Mouse (Mus musculus) lung, embryonic 16.5 days (tissue): Measurements from ENCODE around the gene Auts2. TPM values are rescaled to one million over a fixed set of nuclear protein-coding genes. Genes with fewer than 3 reads are reported as not detected.

Source experiments
- ATAC-seq: fragments of 200-750 bp; cut with Nextera tagmentation; 2 replicates; pipeline ENCODE4 v1.8.0; 2017; ENCODE audit warnings: low read depth, mild to moderate bottlenecking, moderate library complexity
- H3K27ac ChIP-seq: fragments of 300-500 bp; sonication (generic); 2 replicates; pipeline ENCODE4 v1.5.1; 2014; ENCODE audit warnings: mild to moderate bottlenecking, control low read depth, low read length
- H3K27me3 ChIP-seq: fragments of 300-500 bp; sonication (generic); 2 replicates; pipeline ENCODE4 v1.6.1; 2014; ENCODE audit warnings: low read depth, low read length, mixed read lengths; ENCODE audit not compliant: control insufficient read depth, insufficient read depth
- H3K36me3 ChIP-seq: fragments of 300-500 bp; sonication (generic); 2 replicates; pipeline ENCODE4 v1.6.1; 2014; ENCODE audit warnings: low read length; ENCODE audit not compliant: control insufficient read depth, insufficient read depth
- H3K4me1 ChIP-seq: fragments of 300-500 bp; sonication (generic); replicated peaks from 2 replicates; pipeline ENCODE4 v1.6.1; 2014; ENCODE audit warnings: low read length, mixed read lengths; ENCODE audit not compliant: control insufficient read depth, insufficient read depth
- H3K4me2 ChIP-seq: fragments of 300-500 bp; sonication (generic); 2 replicates; pipeline ENCODE4 v1.6.1; 2014; ENCODE audit warnings: low read depth, low read length, control low read depth
- H3K4me3 ChIP-seq: fragments of 300-500 bp; sonication (generic); 2 replicates; pipeline ENCODE4 v1.5.1; 2014; ENCODE audit warnings: mild to moderate bottlenecking, low read length, control low read depth
- H3K9ac ChIP-seq: fragments of 300-500 bp; sonication (generic); 2 replicates; pipeline ENCODE4 v1.6.1; 2014; ENCODE audit warnings: low read length, control low read depth
- H3K9me3 ChIP-seq: fragments of 300-500 bp; sonication (generic); 2 replicates; pipeline ENCODE4 v1.6.1; 2016; ENCODE audit warnings: low read length; ENCODE audit not compliant: control insufficient read depth
- WGBS: fragments of 180-500 bp; shearing (Covaris S2); extraction: QIAGEN DNeasy Blood & Tissue Kit; methylation state at CpG from one replicate; pipeline ENCODE4 v1.1.7; 2014; 5-methylcytosine and 5-hydroxymethylcytosine counted together
- polyA plus RNA-seq: library from polyadenylated mRNA; unstranded; fragments of >200 nt; fragmentation: Nextera tagmentation; extraction: Ambion mirVana; gene quantifications from 2 replicates; pipeline ENCODE4 v1.2.1, GENCODE M21; 2015

Auts2 gene
- polyA plus RNA-seq, 1 experiment from 2014 or later: 12.3 TPM

- peaks cover 2% of the 10 kb centered on the region; the same call in 1 of the 2 replicates for H3K4me1 ChIP-seq
- no peak overlapping the region for H3K4me2 ChIP-seq
- 44% methylated on average over 5 of the region's 5 CpGs for WGBS
- peak; percentile 49; the same call in 1 of the 2 replicates for ATAC-seq
- H3K27me3 ChIP-seq: no peaks in the 10 kb centered on the region
- H3K36me3 ChIP-seq: no peaks in the 10 kb centered on the region
- H3K4me3 ChIP-seq: no peak overlapping the region
- H3K9me3 ChIP-seq: no peaks in the 10 kb centered on the region
- H3K9ac ChIP-seq: no peak overlapping the region
- no peak overlapping the region for H3K27ac ChIP-seq
These were observed 237.7 kb downstream of the Auts2 start for GRCm38 (mm10) chr5:132305354-132305934.

- Histone ChIP-seq H3K27ac (no peak overlapping the region), H3K27me3 (no peaks in the 10 kb centered on the region), H3K4me1 (peaks cover 2% of the 10 kb centered on the region; the same call in 1 of the 2 replicates), H3K9me3 (no peaks in the 10 kb centered on the region), H3K9ac (no peak overlapping the region), H3K36me3 (no peaks in the 10 kb centered on the region), H3K4me3 (no peak overlapping the region), H3K4me2 (no peak overlapping the region)
- ATAC-seq: no peak
- WGBS: 87% methylated on average over 4 of the region's 4 CpGs
These were observed 240.4 kb downstream of the Auts2 start for GRCm38 (mm10) chr5:132302778-132303177.

GRCm38 (mm10) chr5:132300794-132301193 lies 242.3 kb downstream of the Auts2 start:
- Histone ChIP-seq H3K36me3 (no peaks in the 10 kb centered on the region), H3K9me3 (no peaks in the 10 kb centered on the region), H3K4me3 (no peak overlapping the region), H3K27me3 (no peaks in the 10 kb centered on the region), H3K9ac (no peak overlapping the region), H3K4me2 (no peak overlapping the region), H3K27ac (no peak overlapping the region), H3K4me1 (peaks cover 2% of the 10 kb centered on the region; the same call in 1 of the 2 replicates)
- no peak for ATAC-seq
- WGBS: 47% methylated on average over 4 of the region's 4 CpGs

- H3K27me3 ChIP-seq: no peaks in the 10 kb centered on the region
- no peak for ATAC-seq
- H3K4me2 ChIP-seq: no peak overlapping the region
- H3K4me3 ChIP-seq: no peak overlapping the region
- H3K36me3 ChIP-seq: no peaks in the 10 kb centered on the region
- no peak overlapping the region for H3K27ac ChIP-seq
- H3K9me3 ChIP-seq: no peaks in the 10 kb centered on the region
- WGBS: 84% methylated on average over 4 of the region's 4 CpGs
- no peak overlapping the region for H3K9ac ChIP-seq
- H3K4me1 ChIP-seq: 0 out of 2 replicates have a peak, but pooled peaks cover under 1% of the 10 kb centered on the region
These were observed 243.4 kb downstream of the Auts2 start for GRCm38 (mm10) chr5:132299716-132300115.

- Histone ChIP-seq H3K36me3 (no peaks in the 10 kb centered on the region), H3K9ac (no peak overlapping the region), H3K9me3 (no peaks in the 10 kb centered on the region), H3K4me2 (no peak overlapping the region), H3K27ac (no peak overlapping the region), H3K4me1 (no peaks in the 10 kb centered on the region), H3K4me3 (no peak overlapping the region), H3K27me3 (no peaks in the 10 kb centered on the region)
- ATAC-seq: no peak
These were observed 244.1 kb downstream of the Auts2 start for GRCm38 (mm10) chr5:132298996-132299395.

GRCm38 (mm10) chr5:132297309-132297708 lies 245.8 kb downstream of the Auts2 start:
- Histone ChIP-seq H3K27ac (no peak overlapping the region), H3K9me3 (no peaks in the 10 kb centered on the region), H3K4me1 (no peaks in the 10 kb centered on the region), H3K36me3 (no peaks in the 10 kb centered on the region), H3K27me3 (no peaks in the 10 kb centered on the region), H3K4me3 (no peak overlapping the region), H3K4me2 (no peak overlapping the region), H3K9ac (no peak overlapping the region)
- no peak for ATAC-seq
- WGBS: 88% methylated on average over 7 of the region's 7 CpGs

- Histone ChIP-seq H3K27ac (no peak overlapping the region), H3K4me2 (no peak overlapping the region), H3K36me3 (no peaks in the 10 kb centered on the region), H3K9ac (no peak overlapping the region), H3K4me1 (no peaks in the 10 kb centered on the region), H3K9me3 (no peaks in the 10 kb centered on the region), H3K4me3 (no peak overlapping the region), H3K27me3 (no peaks in the 10 kb centered on the region)
- WGBS: 65% methylated on average over 3 of the region's 3 CpGs
- no peak for ATAC-seq
These were observed 248.7 kb downstream of the Auts2 start for GRCm38 (mm10) chr5:132294469-132294868.

GRCm38 (mm10) chr5:132292932-132293331 lies 250.2 kb downstream of the Auts2 start:
- H3K27ac ChIP-seq: no peak overlapping the region
- ATAC-seq: no peak
- no peaks in the 10 kb centered on the region for H3K4me1 ChIP-seq
- no peak overlapping the region for H3K4me3 ChIP-seq
- no peak overlapping the region for H3K4me2 ChIP-seq
- H3K9me3 ChIP-seq: no peaks in the 10 kb centered on the region
- H3K27me3 ChIP-seq: no peaks in the 10 kb centered on the region
- H3K9ac ChIP-seq: no peak overlapping the region
- H3K36me3 ChIP-seq: no peaks in the 10 kb centered on the region
- 72% methylated on average over 2 of the region's 2 CpGs for WGBS

GRCm38 (mm10) chr5:132290606-132291535 lies 252.3 kb downstream of the Auts2 start:
- Histone ChIP-seq H3K4me3 (no peak overlapping the region), H3K9ac (no peak overlapping the region), H3K27me3 (no peaks in the 10 kb centered on the region), H3K4me2 (no peak overlapping the region), H3K9me3 (no peaks in the 10 kb centered on the region), H3K36me3 (no peaks in the 10 kb centered on the region), H3K27ac (no peak overlapping the region), H3K4me1 (no peaks in the 10 kb centered on the region)
- 48% methylated on average over 13 of the region's 13 CpGs for WGBS
- no peak for ATAC-seq
